8 mouse cellular contexts compared by ENCODE assay signal in genomic region chr17:10335809-10336499, GRCm38 (mm10). TPM values are rescaled to one million over a fixed set of nuclear protein-coding genes. Genes with fewer than 3 reads are reported as not detected.
DNase-seq lines count a peak whose midpoint lies in the region; ATAC-seq and TF ChIP-seq lines count a peak whose summit lies in the region.

No protein-coding gene starts in this region.

- WGBS in forebrain, postnatal 0 days = 8% methylated on average over 16 of the region's 16 CpGs
- WGBS in limb, embryonic 13.5 days = 22% methylated on average over 16 of the region's 16 CpGs

- H3K27ac ChIP-seq in brown adipose tissue, adult 24 weeks (replicated peaks; ENCODE audit: low read depth, low read length) = peak overlapping the region; percentile 83
- peak overlapping the region; percentile 92 for H3K27ac ChIP-seq in forebrain, postnatal 0 days (ENCODE audit: low read depth, low read length)
- H3K27ac ChIP-seq in limb, embryonic 13.5 days = peak overlapping the region; percentile 89; the same call in 1 of the 2 replicates

- H3K4me1 ChIP-seq in brown adipose tissue, adult 24 weeks (ENCODE audit: control insufficient read depth, insufficient read depth, insufficient read length, low read length) = peaks cover 9% of the 10 kb centered on the region
- 0 out of 2 replicates have a peak, but pooled peaks cover 12% of the 10 kb centered on the region for H3K4me1 ChIP-seq in forebrain, postnatal 0 days (ENCODE audit: insufficient read depth)
- peaks cover 14% of the 10 kb centered on the region for H3K4me1 ChIP-seq in limb, embryonic 13.5 days

- TF ChIP-seq CTCF in forebrain, postnatal 0 days (IDR thresholded peaks at IDR 0.05; ENCODE audit: low read depth) = no peak

- H3K27me3 ChIP-seq in forebrain, postnatal 0 days (ENCODE audit: insufficient read depth, low read length) = no peaks in the 10 kb centered on the region
- H3K27me3 ChIP-seq in limb, embryonic 13.5 days = no peaks in the 10 kb centered on the region

- no peaks in the 10 kb centered on the region for H3K9me3 ChIP-seq in forebrain, postnatal 0 days (ENCODE audit: low read length)
- no peaks in the 10 kb centered on the region for H3K9me3 ChIP-seq in limb, embryonic 13.5 days

- ATAC-seq in forebrain, postnatal 0 days = peak; percentile 47
- ATAC-seq in limb, embryonic 13.5 days (ENCODE audit: low FRiP score, low read depth) = peak; percentile 52; the same call in 1 of the 2 replicates

- H3K9ac ChIP-seq in forebrain, postnatal 0 days = peak overlapping the region; percentile 71
- H3K9ac ChIP-seq in limb, embryonic 13.5 days = peak overlapping the region; percentile 78

- no peaks in the 10 kb centered on the region for H3K36me3 ChIP-seq in forebrain, postnatal 0 days (ENCODE audit: insufficient read depth)
- no peaks in the 10 kb centered on the region for H3K36me3 ChIP-seq in limb, embryonic 13.5 days

- H3K4me2 ChIP-seq in forebrain, postnatal 0 days (ENCODE audit: low read depth) = peak overlapping the region; percentile 66
- H3K4me2 ChIP-seq in limb, embryonic 13.5 days (replicated peaks) = peak overlapping the region; percentile 82

- DNase-seq in layer of hippocampus, adult 9-11 months = peak; percentile 36
- DNase-seq in layer of hippocampus, adult 9-10 months (ENCODE audit: low spot score) = no peak
- DNase-seq in forebrain, postnatal 0 days = peak; percentile 74
- peak; percentile 46 for DNase-seq in retina, postnatal 1 day
- DNase-seq in B cell, adult 2 months = no peak
- DNase-seq in natural killer cell, adult 2 months (ENCODE audit: low spot score in 2 of 2) = no peak

- peak overlapping the region; percentile 71 for H3K4me3 ChIP-seq in brown adipose tissue, adult 24 weeks (ENCODE audit: insufficient read depth, low read depth, low read length)
- peak overlapping the region; percentile 42 for H3K4me3 ChIP-seq in forebrain, postnatal 0 days (ENCODE audit: low read depth, low read length)
- H3K4me3 ChIP-seq in limb, embryonic 13.5 days = peak overlapping the region; percentile 51

RNA-seq across cellular contexts. Expression of gene Qk, which starts 16.3 kb away (rescaled TPM):
- polyA plus RNA-seq in brown adipose tissue, adult 24 weeks (2012; ENCODE audit: insufficient read depth, insufficient read length, missing spikeins) = 165 and 326 TPM in 2 replicates
- total RNA-seq in forebrain, postnatal 0 days (2014; rRNA removed) = 203 and 225 TPM in 2 replicates
- 27.0 and 43.0 TPM in 2 replicates for polyA plus RNA-seq in forebrain, postnatal 0 days (2015; fragmentation: Nextera tagmentation; extraction: Ambion mirVana)
- polyA plus RNA-seq in limb, embryonic 13.5 days (2015; fragmentation: Nextera tagmentation; extraction: Ambion mirVana) = 34.4 and 35.7 TPM in 2 replicates

Comparison
In these comparisons a context has a peak if more than half of its experiments do, and no peak if none do; other contexts are left out.
1. DNase-seq: peak in layer of hippocampus, adult 9-11 months (single experiment), forebrain, postnatal 0 days (single experiment) and retina, postnatal 1 day (single experiment); none in layer of hippocampus, adult 9-10 months (single experiment), B cell, adult 2 months (0 of 2) and natural killer cell, adult 2 months (0 of 2).
2. Peak in every context shown above with its lines, with median percentiles within 50 percentile points of each other: H3K27ac ChIP-seq and H3K4me3 ChIP-seq.